Mouse (Mus musculus): Measurements from ENCODE around the gene Lctl. TPM values are rescaled to one million over a fixed set of nuclear protein-coding genes. Genes with fewer than 3 reads are reported as not detected.
"Not testable (repeated sequence)": the region's sequence is repeated elsewhere in the genome, so short reads cannot be mapped to it uniquely, and the experiment has no call there.

Gene Lctl
- polyA plus RNA-seq, 1 experiment from 2014 or later, result not detected

DNA sequence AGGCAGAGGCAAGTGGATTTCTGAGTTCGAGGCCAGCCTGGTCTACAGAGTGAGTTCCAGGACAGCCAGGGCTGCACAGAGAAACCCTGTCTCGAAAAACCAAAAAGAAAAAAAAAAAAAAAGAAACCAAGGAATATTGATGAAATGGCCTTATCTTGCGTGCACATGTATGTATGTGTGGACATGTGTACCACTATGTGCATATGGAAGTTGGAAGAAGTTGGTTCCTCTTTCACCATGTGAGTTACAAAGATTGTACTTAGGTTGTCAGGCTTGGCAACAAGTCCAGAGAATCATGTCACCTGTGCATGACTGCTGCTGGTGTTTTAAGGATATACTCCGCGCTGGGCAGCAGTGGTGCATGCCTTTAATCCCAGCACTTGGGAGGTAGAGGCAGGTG is 66.3 kb downstream of the Lctl start:
- H3K27ac ChIP-seq (replicated peaks; ENCODE audit: low read depth, low read length); ATAC-seq (ENCODE audit: low read depth); H3K4me3 ChIP-seq (ENCODE audit: low read depth, low read length); H3K4me2 ChIP-seq (ENCODE audit: low read depth, low read length); H3K9ac ChIP-seq (ENCODE audit: low read depth, low read length); H3K4me1 ChIP-seq (ENCODE audit: control insufficient read depth, insufficient read depth, low read length); H3K9me3 ChIP-seq (ENCODE audit: control insufficient read depth, low read length); H3K27me3 ChIP-seq (replicated peaks; ENCODE audit: control insufficient read depth, insufficient read depth, low read length); DNase-seq (ENCODE audit: low spot score): not testable (repeated sequence)
- peaks cover 66% of the 10 kb centered on the region for H3K36me3 ChIP-seq (ENCODE audit: control insufficient read depth, insufficient read depth, low read length)
- WGBS, result 89% methylated on average over 5 of the region's 5 CpGs

DNA sequence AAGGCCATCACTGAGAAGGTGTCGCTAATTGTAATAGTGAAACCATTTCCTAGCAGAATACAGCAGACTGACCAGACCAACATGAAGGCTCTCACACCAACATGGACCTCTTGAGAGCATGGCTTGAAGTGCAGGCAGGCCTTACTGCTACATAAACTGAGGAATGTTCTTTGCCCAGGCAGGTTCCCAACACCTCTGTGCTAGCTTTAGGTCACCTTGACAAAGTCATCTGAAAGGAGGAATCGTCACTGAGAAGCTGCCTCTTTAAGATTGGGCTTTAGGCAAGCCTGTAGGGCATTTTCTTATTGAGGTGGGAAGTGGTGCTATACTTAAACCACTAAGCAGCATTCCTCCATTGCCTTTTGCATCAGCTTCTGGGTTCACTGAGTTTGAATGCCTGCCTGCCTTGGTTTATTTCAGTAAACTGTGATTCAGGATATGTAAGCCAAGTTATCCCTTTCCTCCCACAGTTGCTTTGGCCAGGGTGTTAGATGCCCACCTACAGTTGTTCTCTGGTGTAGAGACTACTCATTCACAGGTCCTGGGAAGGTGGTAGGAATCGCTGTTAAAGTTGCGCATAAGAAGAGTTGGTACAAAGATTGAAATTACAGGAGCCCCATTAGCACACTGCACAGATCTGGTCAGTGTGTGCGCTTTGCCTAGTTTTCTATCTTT is 67.4 kb downstream of the Lctl start:
- no peaks in the 10 kb centered on the region for H3K9me3 ChIP-seq (ENCODE audit: control insufficient read depth, low read length)
- DNase-seq (ENCODE audit: low spot score), result no peak
- no peak for ATAC-seq (ENCODE audit: low read depth)
- 92% methylated on average over 5 of the region's 5 CpGs for WGBS
- no peak overlapping the region for H3K4me3 ChIP-seq (ENCODE audit: low read depth, low read length)
- no peak overlapping the region for H3K27ac ChIP-seq (replicated peaks; ENCODE audit: low read depth, low read length)
- H3K4me1 ChIP-seq (ENCODE audit: control insufficient read depth, insufficient read depth, low read length), result 0 out of 2 replicates have a peak, but pooled peaks cover 3% of the 10 kb centered on the region
- no peaks in the 10 kb centered on the region for H3K27me3 ChIP-seq (replicated peaks; ENCODE audit: control insufficient read depth, insufficient read depth, low read length)
- peaks cover 70% of the 10 kb centered on the region for H3K36me3 ChIP-seq (ENCODE audit: control insufficient read depth, insufficient read depth, low read length)
- no peak overlapping the region for H3K4me2 ChIP-seq (ENCODE audit: low read depth, low read length)
- H3K9ac ChIP-seq (ENCODE audit: low read depth, low read length), result no peak overlapping the region

Other genes starting within 250 kb of the Lctl start
- 7.9 and 8.8 TPM in 2 replicates for gene Smad6, start 95.1 kb upstream of the Lctl start, polyA plus RNA-seq (2014; fragmentation: Nextera tagmentation; extraction: Ambion mirVana)
- gene Zwilch, start 56.0 kb downstream of the Lctl start, polyA plus RNA-seq (2014; fragmentation: Nextera tagmentation; extraction: Ambion mirVana), result 10.6 and 17.4 TPM in 2 replicates
- gene Rpl4, start 56.2 kb downstream of the Lctl start, polyA plus RNA-seq (2014; fragmentation: Nextera tagmentation; extraction: Ambion mirVana), result 1,344 and 1,393 TPM in 2 replicates
- 19.2 and 21.2 TPM in 2 replicates for gene Snapc5, start 62.1 kb downstream of the Lctl start, polyA plus RNA-seq (2014; fragmentation: Nextera tagmentation; extraction: Ambion mirVana)
- gene Uchl4, start 118.1 kb downstream of the Lctl start, polyA plus RNA-seq (2014; fragmentation: Nextera tagmentation; extraction: Ambion mirVana), result 2.2 and 2.3 TPM in 2 replicates
- 105 and 109 TPM in 2 replicates for gene Map2k1, start 136.5 kb downstream of the Lctl start, polyA plus RNA-seq (2014; fragmentation: Nextera tagmentation; extraction: Ambion mirVana)
- 168 and 218 TPM in 2 replicates for gene Tipin, start 164.4 kb downstream of the Lctl start, polyA plus RNA-seq (2014; fragmentation: Nextera tagmentation; extraction: Ambion mirVana)
- 19.5 and 19.6 TPM in 2 replicates for gene Dis3l, start 224.1 kb downstream of the Lctl start, polyA plus RNA-seq (2014; fragmentation: Nextera tagmentation; extraction: Ambion mirVana)

Measured in embryonic facial prominence, embryonic 14.5 days (tissue).